Mouse (Mus musculus) ES-Bruce4 (cell line): ENCODE data around the gene Optc. TPM values are rescaled to one million over a fixed set of nuclear protein-coding genes. Genes with fewer than 3 reads are reported as not detected.

Source experiments
- H3K27ac ChIP-seq: 2 replicates; pipeline ENCODE4 v1.5.1; 2012; ENCODE audit warnings: low read length, inconsistent platforms; ENCODE audit not compliant: insufficient read depth
- H3K27me3 ChIP-seq: 2 replicates; pipeline ENCODE4 v1.6.1; 2012; ENCODE audit warnings: mild to moderate bottlenecking, low read length, inconsistent platforms; ENCODE audit not compliant: control insufficient read depth, poor library complexity, insufficient read depth, severe bottlenecking
- H3K36me3 ChIP-seq: 2 replicates; pipeline ENCODE4 v1.6.1; 2012; ENCODE audit warnings: inconsistent platforms, mild to moderate bottlenecking, low read length, moderate library complexity; ENCODE audit not compliant: control insufficient read depth, poor library complexity, insufficient read depth, severe bottlenecking
- H3K4me1 ChIP-seq: one replicate; pipeline ENCODE4 v1.8.1; 2011; ENCODE audit warnings: low read length; ENCODE audit not compliant: control insufficient read depth, insufficient read depth
- H3K4me3 ChIP-seq: 2 replicates; pipeline ENCODE4 v1.5.1; 2011; ENCODE audit warnings: low read depth, mild to moderate bottlenecking, low read length
- H3K9ac ChIP-seq: 2 replicates; pipeline ENCODE4 v1.6.1; 2012; ENCODE audit warnings: low read depth, mild to moderate bottlenecking, inconsistent platforms; ENCODE audit not compliant: poor library complexity, severe bottlenecking
- H3K9me3 ChIP-seq: replicated peaks from 2 replicates; pipeline ENCODE4 v1.6.1; 2012; ENCODE audit warnings: mild to moderate bottlenecking, low read length, inconsistent platforms; ENCODE audit not compliant: control insufficient read depth, poor library complexity, insufficient read depth, severe bottlenecking
- CTCF ChIP-seq: IDR thresholded peaks from one replicate; pipeline ENCODE4 v1.8.1; 2011; ENCODE audit warnings: low read depth, low read length
- EP300 ChIP-seq: IDR thresholded peaks from 2 replicates; pipeline ENCODE4 v1.6.1; 2011; ENCODE audit warnings: low read depth, low read length; ENCODE audit not compliant: insufficient read depth
- POLR2A ChIP-seq: IDR thresholded peaks from one replicate; pipeline ENCODE4 v1.8.1; 2011; ENCODE audit warnings: low read length; ENCODE audit not compliant: insufficient read depth
- polyA plus RNA-seq: library from polyadenylated mRNA; stranded (reverse); fragments of >200 nt; gene quantifications from 2 replicates; pipeline ENCODE4 v1.2.4, GENCODE M21; 2011; ENCODE audit warnings: low read depth; ENCODE audit not compliant: missing spikeins, insufficient read depth, insufficient read length

Optc gene
- polyA plus RNA-seq, 1 experiment = not detected

DNA sequence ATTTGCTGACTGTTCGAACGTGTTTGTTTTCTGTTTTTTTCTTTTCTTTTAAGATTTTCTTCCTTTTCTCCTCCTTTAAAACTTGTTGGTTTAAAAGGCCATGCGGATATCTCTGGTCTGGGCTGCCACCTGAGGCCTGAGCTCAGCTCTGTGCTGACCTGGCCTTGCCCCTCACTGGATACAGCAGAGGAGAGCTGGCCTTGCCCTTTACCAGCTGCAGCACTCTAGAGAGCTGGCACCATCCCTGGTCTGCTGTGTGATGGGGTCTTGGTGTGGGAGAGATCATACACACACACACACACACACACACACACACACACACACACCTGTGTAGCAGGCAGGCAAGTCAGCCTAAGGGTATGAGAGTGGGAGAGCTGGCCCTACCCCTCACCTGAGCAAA is 37.3 kb upstream of the Optc start:
- no peaks in the 10 kb centered on the region for H3K27me3 ChIP-seq
- H3K4me3 ChIP-seq = no peak overlapping the region
- no peak overlapping the region for H3K9ac ChIP-seq
- no peaks in the 10 kb centered on the region for H3K9me3 ChIP-seq
- H3K4me1 ChIP-seq = no peaks in the 10 kb centered on the region
- no peak overlapping the region for H3K27ac ChIP-seq
- TF ChIP-seq CTCF (no peak), POLR2A (no peak), EP300 (no peak)
- H3K36me3 ChIP-seq = no peaks in the 10 kb centered on the region

DNA sequence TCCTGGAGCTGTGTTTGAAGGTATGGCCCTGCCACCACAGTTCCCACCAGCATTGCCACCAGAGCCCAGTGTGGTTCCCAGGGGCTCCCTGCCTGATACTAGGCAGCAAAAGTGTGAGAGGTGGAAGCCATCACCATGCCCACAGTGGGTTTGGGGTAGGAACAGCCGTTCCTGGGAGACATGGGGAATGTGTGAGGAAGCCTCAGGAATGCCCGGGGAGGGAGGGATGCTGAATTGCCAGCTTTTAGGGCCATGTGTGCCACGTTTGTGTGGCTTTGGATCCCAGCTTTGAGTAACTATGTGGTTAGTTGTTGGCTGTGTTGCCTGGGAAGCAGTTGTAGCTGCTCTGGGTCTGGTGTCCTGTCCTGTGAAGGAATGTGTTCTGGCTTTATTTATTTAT is 34.1 kb upstream of the Optc start:
- H3K27ac ChIP-seq = no peak overlapping the region

DNA sequence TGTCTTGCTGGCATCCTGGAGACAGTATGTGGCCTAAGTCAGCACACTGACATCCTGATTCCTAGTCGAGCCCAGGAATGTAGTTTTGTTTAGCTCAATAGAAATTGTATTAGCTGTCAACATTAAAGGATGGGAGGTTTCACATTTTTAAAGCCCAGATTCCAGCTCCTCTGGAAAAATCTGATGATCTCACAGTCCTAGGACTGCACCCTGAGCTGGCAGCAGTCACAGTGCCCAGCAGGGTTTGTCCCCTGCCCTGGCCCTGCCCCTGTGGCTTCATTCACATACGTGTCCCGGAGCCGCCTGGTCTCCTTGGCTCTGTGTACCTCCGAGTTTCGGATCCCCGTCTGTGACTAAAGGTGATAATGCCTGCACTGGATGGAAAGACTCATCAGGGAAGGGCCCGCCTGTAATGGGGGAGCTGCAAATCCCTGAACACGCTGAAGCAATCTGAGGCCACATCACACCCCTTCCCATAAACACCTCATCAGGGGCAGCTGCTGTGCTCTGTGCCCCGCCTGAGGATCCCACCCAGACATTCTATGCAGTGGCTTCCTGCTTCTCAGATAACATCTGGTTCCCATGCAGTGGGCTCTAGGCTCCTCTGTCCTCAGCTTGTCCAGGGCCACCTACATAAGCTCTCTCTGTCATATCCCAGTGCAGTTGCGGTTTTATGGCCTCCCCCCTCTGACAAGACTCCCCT is 33.5 kb upstream of the Optc start:
- Histone ChIP-seq H3K4me3 (0 out of 2 replicates have a peak overlapping the region, but pooled peaks have one; percentile 2), H3K27ac (no peak overlapping the region)

More for the DNA sequence above, 34.1 kb upstream of the Optc start:
- no peak for TF ChIP-seq CTCF
- TF ChIP-seq EP300 = no peak
- no peak for TF ChIP-seq POLR2A
- H3K27me3 ChIP-seq = no peaks in the 10 kb centered on the region
- H3K9me3 ChIP-seq = no peaks in the 10 kb centered on the region
- H3K36me3 ChIP-seq = no peaks in the 10 kb centered on the region
- no peaks in the 10 kb centered on the region for H3K4me1 ChIP-seq
- H3K9ac ChIP-seq = no peak overlapping the region
- no peak overlapping the region for H3K4me3 ChIP-seq

DNA sequence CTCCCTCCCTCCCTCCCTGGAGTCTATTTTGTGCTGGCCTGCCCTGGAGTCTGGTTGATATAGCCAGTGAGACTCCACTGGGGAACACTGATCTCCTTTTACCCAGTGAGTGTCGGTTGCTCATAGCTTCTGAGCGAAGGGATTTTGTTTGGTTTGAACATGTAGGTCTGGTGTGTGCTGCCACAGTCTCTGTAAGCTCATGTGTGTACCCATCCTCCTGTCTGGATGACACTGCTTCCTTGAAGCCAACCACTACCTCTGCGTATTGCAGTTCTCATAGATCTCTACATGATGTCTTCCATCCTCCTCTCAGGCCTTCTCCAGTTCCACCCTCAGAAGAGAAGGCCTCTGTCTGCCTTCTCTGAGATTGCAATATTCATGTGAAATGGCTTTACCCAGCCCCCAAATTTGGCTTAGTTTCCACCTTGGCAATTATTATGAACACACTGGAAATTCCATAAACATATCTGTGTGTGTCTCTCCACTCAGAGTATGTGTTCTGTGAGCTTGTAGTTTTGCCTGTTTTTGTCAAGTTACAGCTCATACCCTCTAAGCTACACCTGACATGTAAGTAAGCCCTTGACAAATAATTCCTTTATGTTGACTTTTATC is 32.8 kb upstream of the Optc start:
- Histone ChIP-seq H3K36me3 (no peaks in the 10 kb centered on the region), H3K27me3 (no peaks in the 10 kb centered on the region), H3K27ac (no peak overlapping the region), H3K4me3 (no peak overlapping the region), H3K9ac (no peak overlapping the region), H3K4me1 (no peaks in the 10 kb centered on the region), H3K9me3 (no peaks in the 10 kb centered on the region)
- no peak for TF ChIP-seq CTCF
- TF ChIP-seq EP300 = no peak
- no peak for TF ChIP-seq POLR2A

More for the DNA sequence above, 33.5 kb upstream of the Optc start:
- TF ChIP-seq POLR2A = no peak
- no peak for TF ChIP-seq CTCF
- TF ChIP-seq EP300 = no peak
- H3K36me3 ChIP-seq = no peaks in the 10 kb centered on the region
- H3K9ac ChIP-seq = no peak overlapping the region
- H3K9me3 ChIP-seq = no peaks in the 10 kb centered on the region
- no peaks in the 10 kb centered on the region for H3K27me3 ChIP-seq
- no peaks in the 10 kb centered on the region for H3K4me1 ChIP-seq

DNA sequence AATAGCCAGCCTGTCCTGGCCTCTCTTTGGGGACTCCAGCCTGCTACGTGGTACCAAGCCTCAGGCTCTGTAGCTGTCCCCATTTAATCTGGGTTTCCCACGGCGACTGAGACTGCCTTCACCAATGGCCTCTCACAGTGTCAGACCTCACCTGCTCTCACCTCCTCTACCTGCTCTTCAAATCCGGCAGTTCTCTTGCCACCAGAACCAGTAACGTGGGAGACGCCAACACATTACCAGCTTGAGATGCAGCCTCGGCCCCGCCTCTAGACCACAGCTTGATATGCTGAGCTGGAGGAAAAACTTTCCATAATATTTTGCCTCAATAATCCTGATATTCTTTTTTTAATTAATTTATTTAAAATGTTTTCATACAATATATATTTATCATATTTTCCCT is 31.9 kb upstream of the Optc start:
- H3K4me1 ChIP-seq = no peaks in the 10 kb centered on the region
- TF ChIP-seq CTCF = no peak
- TF ChIP-seq POLR2A = no peak
- TF ChIP-seq EP300 = no peak

DNA sequence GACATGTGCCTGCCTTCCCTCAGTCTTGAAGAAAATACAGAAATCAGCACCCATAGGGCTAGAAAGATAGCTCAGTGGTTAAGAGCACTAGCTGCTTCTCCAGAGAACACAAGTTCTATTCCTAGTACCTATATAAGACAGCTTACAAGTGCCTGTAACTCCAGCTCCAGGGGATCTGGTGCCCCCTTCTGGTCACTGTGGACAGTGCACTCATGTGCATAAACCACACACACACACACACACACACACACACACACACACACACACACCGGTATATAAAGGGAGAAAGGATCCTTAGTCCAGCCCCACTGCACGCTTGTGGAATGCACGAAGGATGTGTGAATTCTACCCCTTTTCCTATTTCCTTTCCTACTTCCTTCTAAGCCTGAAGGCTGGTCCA is 28.4 kb upstream of the Optc start:
- peak; percentile 7 for TF ChIP-seq CTCF
- no peak for TF ChIP-seq POLR2A
- TF ChIP-seq EP300 = no peak
- no peak overlapping the region for H3K4me3 ChIP-seq
- no peaks in the 10 kb centered on the region for H3K27me3 ChIP-seq
- H3K9me3 ChIP-seq = no peaks in the 10 kb centered on the region
- H3K9ac ChIP-seq = no peak overlapping the region
- H3K27ac ChIP-seq = no peak overlapping the region
- H3K4me1 ChIP-seq = no peaks in the 10 kb centered on the region
- H3K36me3 ChIP-seq = no peaks in the 10 kb centered on the region

More for the DNA sequence above, 31.9 kb upstream of the Optc start:
- H3K27ac ChIP-seq = no peak overlapping the region
- no peak overlapping the region for H3K4me3 ChIP-seq
- no peak overlapping the region for H3K9ac ChIP-seq
- H3K27me3 ChIP-seq = no peaks in the 10 kb centered on the region
- no peaks in the 10 kb centered on the region for H3K36me3 ChIP-seq
- H3K9me3 ChIP-seq = no peaks in the 10 kb centered on the region
